Mouse (Mus musculus): Measurements from ENCODE around the gene Tyrobp.

Gene Tyrobp

GRCm38 (mm10) chr7:30463568-30463967 is 50.0 kb downstream of the Tyrobp start:
- DNase-seq (ENCODE audit: low spot score in 2 of 2): no peak

- no peak for DNase-seq (ENCODE audit: low spot score in 2 of 2)
Observed at GRCm38 (mm10) chr7:30463996-30464395, 50.4 kb downstream of the Tyrobp start.

GRCm38 (mm10) chr7:30464816-30465300 is 51.3 kb downstream of the Tyrobp start:
- no peak for DNase-seq (ENCODE audit: low spot score in 2 of 2)

All from spleen, postnatal 14 days (tissue).